Mouse (Mus musculus): ENCODE measurements around the gene Camk2d.

- no peak for TF ChIP-seq POLR2A (IDR thresholded peaks at IDR 0.05; ENCODE audit: extremely low read depth, insufficient read depth, low read length)
- TF ChIP-seq CTCF (IDR thresholded peaks at IDR 0.05; ENCODE audit: extremely low read depth, insufficient read depth, low read length): no peak
Measured at GRCm38 (mm10) chr3:126660986-126661385, 64.9 kb downstream of the Camk2d start.

Measured in cortical plate, adult 2 months (tissue).